Mouse (Mus musculus) monocyte, adult 5-6 weeks (primary cell): ENCODE data around the gene Epb41l4b. TPM values are rescaled to one million over a fixed set of nuclear protein-coding genes. Genes with fewer than 3 reads are reported as not detected.

Source experiments
- ATAC-seq: fragments of 153-309, 156-312 bp; replicated peaks from 2 replicates; pipeline ENCODE4 v1.8.0; 2017; ENCODE audit warnings: mild to moderate bottlenecking; ENCODE audit not compliant: low TSS enrichment, insufficient number of reproducible peaks, severe bottlenecking, poor library complexity, low FRiP score
- total RNA-seq: library from RNA; stranded (forward); fragments of 200-1000, 200-491, 200-594 nt; gene quantifications from 3 replicates; pipeline ENCODE4 v1.2.3, GENCODE M21; 2017

Epb41l4b gene
- total RNA-seq, 1 experiment from 2014 or later = not detected

- no peak for ATAC-seq
Measured at GRCm38 (mm10) chr4:57156549-57157169, 13.4 kb upstream of the Epb41l4b start.

DNA sequence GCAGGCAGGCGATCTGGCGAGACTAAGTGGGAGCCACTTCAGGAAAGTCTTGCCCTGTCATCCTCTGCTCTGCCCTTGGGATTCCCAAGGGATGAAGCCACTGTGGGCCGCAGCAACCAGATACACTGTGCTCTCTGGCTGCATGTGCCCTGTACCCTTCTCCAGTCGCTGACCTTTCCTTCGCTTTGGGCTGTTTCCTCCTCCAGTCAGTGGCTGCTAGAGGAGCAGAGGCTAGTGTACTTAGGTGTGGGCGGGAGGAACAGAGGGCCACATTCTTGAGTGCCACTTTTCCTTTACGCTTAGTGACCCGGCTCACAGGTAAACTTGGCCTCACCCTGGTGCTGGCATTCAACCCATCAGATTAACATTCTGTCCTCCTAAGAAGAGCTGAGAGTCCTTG is 10.6 kb upstream of the Epb41l4b start:
- no peak for ATAC-seq

GRCm38 (mm10) chr4:57153068-57153835 is 10.0 kb upstream of the Epb41l4b start:
- ATAC-seq = no peak

DNA sequence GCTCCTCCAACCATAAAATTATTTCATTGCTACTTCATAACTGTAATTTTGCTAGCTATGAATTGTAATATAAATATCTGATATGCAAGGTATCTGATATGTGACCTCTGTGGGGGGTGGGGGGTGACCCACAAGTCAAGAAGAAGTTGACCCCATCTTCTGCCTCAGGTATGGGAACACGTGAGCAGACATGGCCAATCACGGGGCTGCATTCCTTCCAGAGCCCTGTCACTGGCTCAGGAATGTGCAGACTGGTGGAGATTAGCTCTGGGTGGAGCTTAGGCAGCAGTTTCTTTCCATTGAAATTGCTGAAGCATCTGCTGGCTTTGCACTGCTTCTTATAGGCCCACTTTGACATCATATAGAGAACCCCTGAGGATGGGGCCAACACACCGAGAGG is 4.9 kb upstream of the Epb41l4b start:
- ATAC-seq = no peak

DNA sequence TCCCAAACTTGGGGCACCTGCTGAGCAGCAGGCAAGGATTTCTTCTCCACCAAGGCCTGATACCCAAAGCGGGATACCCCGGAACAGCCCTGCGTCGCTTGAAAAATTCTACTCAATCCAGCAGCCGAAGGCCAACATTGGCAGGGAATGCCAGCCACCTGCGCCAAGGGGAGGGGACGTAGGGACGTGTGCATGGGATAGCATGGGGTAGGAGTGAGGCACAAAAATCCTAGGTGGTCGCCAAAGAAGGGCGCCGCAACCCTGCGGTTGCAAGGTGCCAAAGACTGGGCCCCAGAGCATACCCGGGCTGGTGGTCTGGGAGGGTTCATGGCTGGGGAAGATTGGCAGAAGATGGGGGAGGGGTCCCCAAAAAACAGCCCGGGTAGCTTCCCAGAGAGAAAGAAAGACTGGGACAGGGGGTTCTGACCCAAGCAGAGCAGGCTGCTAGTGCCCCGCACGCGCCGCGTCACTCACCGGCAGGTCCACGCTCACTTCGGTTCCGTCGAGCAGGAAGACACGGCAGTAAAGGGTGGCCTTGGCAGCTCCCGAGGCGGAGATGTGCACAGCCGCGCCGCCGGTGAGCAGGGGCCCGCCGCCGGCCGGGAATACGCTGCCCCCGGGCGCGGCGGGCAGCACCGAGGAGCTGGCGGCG is 737 bp downstream of the Epb41l4b start:
- no peak for ATAC-seq

- ATAC-seq = no peak
Measured at GRCm38 (mm10) chr4:57141908-57142361, 1.3 kb downstream of the Epb41l4b start.

- ATAC-seq = no peak
Measured at GRCm38 (mm10) chr4:57140992-57141717, 2.1 kb downstream of the Epb41l4b start.

DNA sequence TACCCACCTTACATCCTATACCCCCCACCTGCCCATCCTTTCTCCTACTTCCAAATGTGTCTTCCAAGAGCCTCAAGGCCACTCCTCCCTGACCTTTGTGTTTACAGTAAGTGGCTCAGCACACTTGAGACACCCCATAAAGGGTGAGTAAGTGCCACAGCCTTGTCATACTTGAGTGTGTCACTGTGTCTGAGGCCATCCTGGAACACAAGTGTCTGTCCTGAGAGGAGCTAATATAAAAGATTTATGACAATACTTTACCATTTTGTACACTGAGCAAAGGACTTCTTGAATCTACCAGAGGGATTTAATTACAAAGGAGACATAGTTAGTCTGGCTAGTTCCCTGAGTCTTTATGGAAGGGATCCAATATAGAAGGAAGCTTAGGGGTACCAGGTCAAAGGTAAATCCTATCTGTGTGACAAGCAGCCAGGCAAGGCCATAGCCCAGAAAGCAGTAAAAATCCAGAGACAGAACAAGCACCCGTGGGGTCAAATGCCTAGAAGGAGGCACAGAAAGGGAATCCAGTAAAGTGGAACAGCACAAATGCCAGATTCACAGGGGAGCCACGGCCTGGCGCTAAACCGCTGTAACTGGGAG is 2.9 kb downstream of the Epb41l4b start:
- no peak for ATAC-seq

DNA sequence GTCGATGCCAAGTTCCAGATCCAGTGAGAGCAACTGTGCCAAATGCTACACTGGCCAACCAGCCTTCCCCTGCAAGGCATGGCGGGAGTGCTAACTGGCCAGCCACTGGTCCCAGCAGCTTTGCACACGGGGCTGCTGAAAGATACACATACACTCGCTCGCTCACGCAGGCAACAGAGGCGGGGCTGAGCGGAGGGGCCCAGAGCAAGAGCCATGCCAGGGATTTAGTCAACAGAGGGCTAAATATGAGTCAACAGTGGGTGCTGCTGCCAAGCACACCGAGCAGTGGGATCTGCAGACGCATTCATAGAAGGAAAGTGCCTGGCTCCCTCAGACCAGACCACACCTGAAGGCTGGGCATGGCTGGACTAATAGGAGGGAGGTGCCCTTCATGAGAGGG is 3.8 kb downstream of the Epb41l4b start:
- no peak for ATAC-seq

DNA sequence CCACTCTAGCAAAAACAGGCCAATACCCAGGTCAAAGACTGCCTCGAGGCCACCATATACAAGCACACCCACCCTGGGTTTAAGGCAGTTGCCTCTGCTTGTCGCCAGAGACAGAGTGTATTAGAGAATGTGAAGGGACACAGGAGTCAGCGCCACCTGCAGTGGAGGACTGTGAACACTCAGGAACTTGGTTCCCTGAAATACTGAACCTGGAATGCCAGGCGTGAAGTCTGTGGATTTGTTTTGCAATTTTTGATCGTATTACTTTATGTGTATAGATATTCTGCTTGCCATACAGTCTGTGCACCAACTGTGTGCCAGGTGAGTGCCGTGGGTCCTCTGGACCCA is 5.2 kb downstream of the Epb41l4b start:
- ATAC-seq = no peak

DNA sequence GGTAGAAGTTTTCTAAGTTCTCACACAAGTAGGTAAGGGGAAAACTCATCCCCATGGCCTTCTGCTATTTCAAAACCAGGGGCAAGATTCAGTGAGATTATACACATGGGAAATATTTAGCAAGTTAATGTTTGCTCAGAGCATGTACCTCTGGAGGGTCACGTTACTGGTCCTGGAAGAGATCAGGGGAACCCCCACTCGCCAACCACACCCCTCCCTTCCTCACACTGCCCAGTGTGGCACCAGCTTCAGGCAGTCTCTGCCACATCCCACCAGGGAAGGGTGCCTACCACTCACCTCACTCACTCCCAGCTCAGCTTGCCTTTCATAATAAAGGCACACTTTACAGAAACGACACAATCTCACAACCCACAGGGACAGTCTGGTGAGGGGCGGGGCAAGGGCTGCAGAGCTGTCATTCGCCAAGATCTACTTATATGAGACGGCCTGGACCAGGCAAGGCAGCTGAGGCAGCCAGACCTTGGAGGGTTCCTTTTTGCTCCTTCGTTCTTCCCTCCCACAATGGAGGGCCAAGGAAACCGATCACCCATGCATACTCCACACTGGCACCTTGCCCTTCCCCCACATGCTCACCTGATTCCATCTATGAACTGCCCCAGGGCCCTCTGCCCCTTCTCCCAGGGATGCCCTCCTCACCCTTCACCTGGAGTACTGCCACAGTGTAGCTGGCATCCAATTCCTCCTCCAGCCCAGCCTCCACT is 5.7 kb downstream of the Epb41l4b start:
- ATAC-seq = no peak

DNA sequence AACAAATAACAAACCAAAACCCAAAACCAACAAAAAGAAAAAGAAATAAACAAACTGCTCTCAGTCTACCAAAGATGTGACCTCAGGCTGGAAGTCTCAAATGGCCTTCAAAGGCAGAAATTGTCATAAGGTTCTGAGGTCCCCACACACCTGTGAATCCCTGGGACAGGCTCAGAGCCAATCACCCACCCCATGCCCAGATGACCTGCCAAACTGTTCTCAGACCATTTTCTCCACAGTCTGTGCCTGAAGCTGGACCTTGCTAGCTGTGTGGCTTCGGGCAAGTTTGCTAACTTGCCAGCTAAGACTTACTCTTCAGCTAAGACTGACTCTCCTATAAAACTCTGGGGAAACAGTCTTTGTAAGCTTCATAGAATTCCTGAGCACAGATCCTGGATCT is 7.8 kb downstream of the Epb41l4b start:
- ATAC-seq = no peak

DNA sequence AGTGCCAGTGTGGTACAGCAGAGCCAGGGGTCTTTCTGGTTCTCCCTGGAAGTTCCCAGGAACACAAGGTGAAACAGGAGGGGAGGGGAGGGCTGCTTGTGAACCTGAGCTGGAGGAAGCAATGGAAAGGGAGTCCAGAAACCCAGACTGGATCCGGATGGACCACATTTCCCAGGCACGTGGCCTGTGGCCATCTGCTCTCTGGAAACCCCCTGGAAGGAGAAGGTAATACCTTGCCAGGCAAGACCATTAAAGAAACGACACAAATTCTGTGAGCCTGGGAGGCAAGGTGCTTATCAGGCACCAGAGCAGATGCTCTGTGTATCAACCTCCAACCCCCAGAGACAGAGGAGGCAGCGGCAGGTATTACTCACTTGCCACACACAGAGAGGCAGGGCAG is 8.7 kb downstream of the Epb41l4b start:
- no peak for ATAC-seq

DNA sequence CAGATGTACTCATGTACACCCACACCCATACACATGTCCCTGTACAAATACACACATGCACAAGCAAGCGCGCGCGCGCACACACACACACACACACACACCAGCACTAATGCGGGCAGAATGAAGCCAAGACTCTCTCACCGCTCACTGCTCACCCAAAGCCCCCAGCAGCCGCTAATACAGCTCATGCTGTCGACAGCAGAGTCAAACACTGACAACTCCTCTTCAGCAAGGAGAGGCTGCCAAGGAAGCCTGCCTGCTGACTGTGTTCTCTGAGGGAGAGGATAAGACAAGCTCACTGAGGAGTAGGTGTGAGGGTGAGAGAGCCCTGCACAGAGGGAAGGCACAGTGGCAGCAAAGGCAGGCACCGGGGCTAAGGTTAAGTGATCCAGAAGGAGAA is 11.4 kb downstream of the Epb41l4b start:
- no peak for ATAC-seq

DNA sequence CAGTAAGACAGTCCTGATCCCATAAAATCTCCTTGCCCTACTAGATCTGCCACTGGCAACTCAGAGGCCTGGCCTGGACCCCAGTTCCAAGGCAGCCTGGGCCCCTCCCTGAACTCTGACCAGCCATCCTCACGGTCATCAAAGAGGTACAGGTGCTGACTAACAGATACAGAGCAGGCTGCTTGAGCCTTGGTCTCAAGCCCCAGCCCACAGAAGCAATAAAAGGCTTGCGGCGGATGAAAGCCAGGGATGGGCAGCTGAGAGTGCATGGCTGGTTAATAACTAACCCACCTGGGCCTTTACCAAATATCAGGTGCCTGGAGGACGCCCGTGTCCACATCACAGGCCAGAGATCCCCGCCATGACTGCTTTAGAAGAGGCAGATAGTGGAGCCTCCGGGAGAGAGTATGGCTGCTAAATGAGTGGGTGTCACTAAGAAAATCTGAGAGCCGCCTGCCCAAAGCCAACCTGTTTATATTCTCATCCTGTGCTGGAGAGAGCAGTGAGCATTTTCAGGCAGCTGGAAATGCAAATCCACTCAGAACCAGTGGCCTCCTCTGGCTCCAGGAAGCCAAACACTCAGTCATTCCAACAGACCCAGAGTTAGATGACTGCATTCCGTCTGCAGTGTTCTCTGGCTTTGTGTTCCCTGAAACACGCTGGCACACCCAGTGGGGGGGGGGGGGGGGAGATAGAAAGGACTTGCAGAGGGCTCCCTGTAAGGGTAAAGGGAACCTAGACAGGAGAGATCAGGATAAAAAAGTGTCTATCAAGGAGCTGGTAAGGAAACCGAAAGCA is 13.3 kb downstream of the Epb41l4b start:
- no peak for ATAC-seq

GRCm38 (mm10) chr4:57123003-57123402 is 20.2 kb downstream of the Epb41l4b start:
- ATAC-seq = no peak

DNA sequence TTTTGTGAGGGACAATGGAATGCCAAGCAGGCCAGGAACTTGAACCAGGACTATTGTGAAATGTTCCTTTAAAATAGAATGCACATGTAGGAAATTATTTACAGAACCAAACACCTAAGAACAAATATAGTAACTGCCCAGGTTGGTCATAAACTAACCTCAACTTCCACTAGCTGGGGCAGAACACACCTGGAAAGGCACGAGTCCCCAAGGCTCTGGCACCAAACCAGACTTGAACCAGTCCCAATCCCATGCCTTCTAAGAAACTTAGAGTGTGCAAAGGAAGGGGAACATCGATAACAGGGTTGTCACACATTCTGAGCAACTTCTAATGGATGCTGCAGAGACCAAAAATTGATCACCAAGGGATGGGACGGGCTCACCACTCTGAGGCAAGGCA is 21.1 kb downstream of the Epb41l4b start:
- no peak for ATAC-seq

- no peak for ATAC-seq
Measured at GRCm38 (mm10) chr4:57120563-57120962, 22.7 kb downstream of the Epb41l4b start.
